Mouse (Mus musculus): Measurements from ENCODE around the gene Uba52. TPM values are rescaled to one million over a fixed set of nuclear protein-coding genes. Genes with fewer than 3 reads are reported as not detected.

The Uba52 gene
- total RNA-seq, 2 experiments from 2014 or later = 1,030 to 1,066 TPM

- no peak for DNase-seq
- intact Hi-C loops (cut with DNase I; ENCODE audit: low total_unique reads) = no loop called here
These were observed 1.2 kb downstream of the Uba52 start for GRCm38 (mm10) chr8:70509281-70509952.

DNA sequence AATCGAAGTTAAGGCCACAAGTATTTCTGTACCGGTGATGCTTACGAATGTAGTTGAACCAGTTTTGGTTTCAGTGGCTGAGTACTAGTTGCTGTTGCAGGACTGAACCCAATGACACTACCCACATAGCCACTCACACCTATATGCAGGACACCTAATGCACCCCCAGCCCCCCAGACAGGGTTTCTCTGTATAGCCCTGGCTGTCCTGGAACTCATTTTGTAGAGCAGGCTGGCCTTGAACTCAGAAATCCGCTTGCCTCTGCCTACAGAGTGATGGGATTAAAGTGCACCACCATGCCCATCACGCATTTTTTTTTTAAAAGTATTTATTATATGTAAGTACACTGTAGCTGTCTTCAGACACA is 3.6 kb downstream of the Uba52 start:
- DNase-seq = no peak
- intact Hi-C loops (cut with DNase I; ENCODE audit: low total_unique reads) = no loop called here

DNA sequence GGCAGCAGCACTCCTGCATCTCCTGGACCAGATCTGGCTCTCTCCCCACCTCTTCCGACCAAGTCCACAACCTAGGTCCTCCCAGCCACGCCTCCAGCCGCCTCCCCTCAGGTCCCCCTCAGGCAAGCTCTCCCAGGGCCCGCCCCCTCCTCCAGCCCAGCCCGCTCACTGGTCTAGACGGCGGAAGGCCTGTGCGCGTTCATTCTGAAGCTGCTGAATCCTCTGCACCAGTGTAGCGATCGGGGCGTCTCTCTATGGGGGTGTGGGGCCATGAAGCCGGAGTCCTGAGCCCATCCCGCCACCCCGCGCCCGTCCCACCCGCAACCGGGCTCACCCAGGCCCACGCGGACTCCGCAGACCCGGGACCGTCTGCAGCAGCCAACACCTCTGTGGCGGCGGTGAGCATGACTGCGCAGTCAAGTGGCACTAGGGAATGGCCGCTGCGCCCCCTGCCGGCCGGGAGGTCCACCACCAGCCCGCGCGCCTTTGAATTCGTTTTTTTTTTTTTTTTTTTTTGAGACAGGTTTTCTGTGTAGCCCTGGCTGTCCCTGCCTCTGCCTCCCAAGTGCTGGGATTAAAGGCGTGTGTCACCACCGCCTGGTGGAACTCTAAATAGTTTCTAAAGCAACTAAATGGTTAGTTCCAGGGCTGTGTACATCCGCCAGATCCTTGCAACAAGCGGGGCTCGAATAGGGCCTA is 4.1 kb downstream of the Uba52 start, which contains the start of gene Rex1bd:
TSS of gene Rex1bd (minus strand) at position 425 of the 699 bp plus-strand sequence.
- intact Hi-C loops (cut with DNase I; ENCODE audit: low total_unique reads) = no loop called here

DNA sequence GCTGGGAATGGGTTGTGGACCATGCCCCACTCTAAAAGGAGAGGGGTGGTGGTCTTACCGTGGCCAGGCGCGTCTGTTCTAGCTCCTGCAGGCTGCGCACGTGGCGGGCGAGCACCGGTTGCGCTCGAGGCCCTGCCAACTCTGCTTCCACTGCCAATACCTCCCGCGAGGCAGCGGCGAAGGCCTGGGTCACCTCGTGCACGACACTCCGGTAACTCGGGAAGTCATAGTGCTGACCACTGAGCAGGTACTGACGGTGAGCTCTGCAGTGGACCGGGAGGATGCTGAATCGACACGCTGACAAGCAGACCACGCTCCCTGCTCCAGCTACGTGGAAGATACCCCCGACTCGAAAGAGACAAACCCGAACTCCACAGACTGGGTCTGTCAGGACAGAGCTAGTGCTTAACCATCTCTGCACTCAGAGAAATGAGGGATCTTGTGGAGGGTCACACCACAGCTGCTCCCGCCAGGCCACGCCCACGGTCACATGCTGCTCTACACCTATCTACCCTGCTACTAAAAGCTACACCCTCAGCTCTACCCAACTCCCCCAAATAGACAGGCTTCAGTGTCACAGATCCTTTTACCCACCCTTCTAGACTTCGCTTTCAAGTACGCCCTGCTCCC is 4.8 kb downstream of the Uba52 start:
- intact Hi-C loops (cut with DNase I; ENCODE audit: low total_unique reads) = no loop called here
- DNase-seq = no peak

More for the DNA sequence above, 4.1 kb downstream of the Uba52 start, which contains the start of gene Rex1bd:
- peak; percentile 92 for DNase-seq

- intact Hi-C loops (cut with DNase I; ENCODE audit: low total_unique reads) = loop anchor here (5.0 kb wide), 1 partner anchor 173 kb away; no protein-coding TSS in a partner anchor
- peak; percentile 76 for DNase-seq
These were observed 5.8 kb downstream of the Uba52 start for GRCm38 (mm10) chr8:70504851-70505250.

GRCm38 (mm10) chr8:70504291-70504716 is 6.3 kb downstream of the Uba52 start:
- peak; percentile 82 for DNase-seq
- intact Hi-C loops (cut with DNase I; ENCODE audit: low total_unique reads) = loop anchor here (5.0 kb wide), 1 partner anchor 172 kb away; no protein-coding TSS in a partner anchor

DNA sequence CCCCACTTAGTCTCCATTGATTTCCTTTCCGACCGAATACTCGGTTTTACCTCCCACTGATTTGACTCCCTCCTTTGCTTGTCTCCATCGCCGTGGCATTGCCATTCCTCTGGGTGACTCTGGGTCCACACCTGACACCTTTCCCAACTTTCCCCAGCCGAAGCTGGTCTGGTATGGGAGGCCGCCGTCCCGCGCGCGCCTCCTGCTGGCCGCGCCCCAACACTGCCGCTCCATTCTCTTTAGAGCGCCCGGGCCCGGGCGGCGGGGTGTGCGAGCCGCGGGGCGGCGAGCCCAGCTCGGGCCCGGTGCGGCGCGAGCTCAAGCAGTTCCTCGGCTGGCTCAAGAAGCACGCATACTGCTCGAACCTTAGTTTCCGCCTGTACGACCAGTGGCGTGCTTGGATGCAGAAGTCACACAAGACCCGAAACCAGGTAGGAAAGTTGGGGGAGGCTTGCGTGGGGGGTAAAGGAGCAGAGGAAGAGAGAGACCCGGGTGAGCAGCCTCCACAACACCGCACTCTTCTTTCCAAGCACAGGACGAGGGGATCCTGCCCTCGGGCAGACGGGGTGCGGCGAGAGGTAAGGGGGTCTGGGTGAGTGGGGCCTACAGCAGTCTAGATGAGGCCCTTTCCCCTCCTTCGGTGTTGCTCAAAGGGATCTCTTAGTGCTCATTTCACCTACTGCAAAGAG is 7.4 kb downstream of the Uba52 start:
- DNase-seq = peak; percentile 82
- intact Hi-C loops (cut with DNase I; ENCODE audit: low total_unique reads) = loop anchor here (5.0 kb wide), 1 partner anchor 171 kb away; no protein-coding TSS in a partner anchor

- no peak for DNase-seq
These were observed 8.1 kb downstream of the Uba52 start for GRCm38 (mm10) chr8:70502540-70502939.

DNA sequence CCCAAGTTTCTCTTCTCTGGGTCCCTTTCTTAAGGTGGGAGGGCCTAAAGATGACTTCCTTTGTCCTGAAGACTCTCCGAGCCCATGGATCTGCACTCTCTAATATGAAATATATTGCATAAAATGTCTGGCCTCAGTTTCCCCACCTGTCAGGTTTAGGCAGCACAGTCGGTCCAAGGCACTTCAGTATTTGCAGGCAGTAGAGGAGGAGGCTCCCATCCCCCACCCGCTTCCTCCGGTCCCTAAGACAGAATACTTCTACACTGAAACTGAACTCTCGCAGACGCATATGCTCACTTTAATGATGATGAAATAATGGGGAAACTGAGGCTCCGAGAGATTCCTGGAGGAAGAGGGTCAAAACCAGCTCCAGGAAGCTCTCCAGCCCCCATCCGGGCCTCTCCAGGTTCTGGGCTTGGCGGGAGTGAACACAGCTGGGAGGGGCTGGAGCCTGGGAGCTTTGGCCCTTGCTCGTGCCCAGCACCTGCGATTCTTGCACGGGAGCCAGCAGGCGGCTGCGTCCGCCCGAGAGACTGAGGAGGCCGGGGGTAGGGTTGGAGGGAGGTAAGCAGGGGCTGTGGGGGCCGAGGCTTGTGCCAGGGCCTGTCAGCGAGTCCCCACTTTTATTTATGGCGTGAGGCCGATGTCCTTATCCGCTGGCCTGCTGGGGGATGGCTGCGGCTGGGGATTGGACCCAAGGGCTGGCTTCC is 8.6 kb downstream of the Uba52 start:
- DNase-seq = peak; percentile 77
- intact Hi-C loops (cut with DNase I; ENCODE audit: low total_unique reads) = loop anchor here (2.0 to 5.0 kb wide), 2 partner anchors 117 to 170 kb away; no protein-coding TSS in a partner anchor

More at GRCm38 (mm10) chr8:70502540-70502939, 8.1 kb downstream of the Uba52 start:
- intact Hi-C loops (cut with DNase I; ENCODE audit: low total_unique reads) = loop anchor here (5.0 kb wide), 1 partner anchor 170 kb away; no protein-coding TSS in a partner anchor

- DNase-seq = no peak
- intact Hi-C loops (cut with DNase I; ENCODE audit: low total_unique reads) = loop anchor here (2.0 to 5.0 kb wide), 2 partner anchors 116 to 168 kb away; no protein-coding TSS in a partner anchor
These were observed 10.0 kb downstream of the Uba52 start for GRCm38 (mm10) chr8:70500386-70501301.

DNA sequence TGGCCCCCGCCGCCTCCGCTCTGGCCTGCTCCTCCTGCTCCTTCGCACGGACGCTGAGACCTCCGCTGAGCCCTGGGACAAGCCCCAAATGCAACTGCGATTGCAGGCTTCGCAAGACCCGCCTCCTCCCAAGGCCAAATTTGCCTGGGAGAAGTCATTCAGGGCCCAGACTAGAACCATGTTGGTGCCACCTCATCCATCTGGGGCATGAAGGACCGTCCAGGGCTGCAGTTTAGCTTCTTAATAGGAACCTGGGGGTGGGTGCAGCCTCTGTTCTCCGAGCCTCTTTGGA is 14.9 kb downstream of the Uba52 start:
- intact Hi-C loops (cut with DNase I; ENCODE audit: low total_unique reads) = loop anchor here (10.0 kb wide), 1 partner anchor 51 kb away; no protein-coding TSS in a partner anchor
- no peak for DNase-seq

DNA sequence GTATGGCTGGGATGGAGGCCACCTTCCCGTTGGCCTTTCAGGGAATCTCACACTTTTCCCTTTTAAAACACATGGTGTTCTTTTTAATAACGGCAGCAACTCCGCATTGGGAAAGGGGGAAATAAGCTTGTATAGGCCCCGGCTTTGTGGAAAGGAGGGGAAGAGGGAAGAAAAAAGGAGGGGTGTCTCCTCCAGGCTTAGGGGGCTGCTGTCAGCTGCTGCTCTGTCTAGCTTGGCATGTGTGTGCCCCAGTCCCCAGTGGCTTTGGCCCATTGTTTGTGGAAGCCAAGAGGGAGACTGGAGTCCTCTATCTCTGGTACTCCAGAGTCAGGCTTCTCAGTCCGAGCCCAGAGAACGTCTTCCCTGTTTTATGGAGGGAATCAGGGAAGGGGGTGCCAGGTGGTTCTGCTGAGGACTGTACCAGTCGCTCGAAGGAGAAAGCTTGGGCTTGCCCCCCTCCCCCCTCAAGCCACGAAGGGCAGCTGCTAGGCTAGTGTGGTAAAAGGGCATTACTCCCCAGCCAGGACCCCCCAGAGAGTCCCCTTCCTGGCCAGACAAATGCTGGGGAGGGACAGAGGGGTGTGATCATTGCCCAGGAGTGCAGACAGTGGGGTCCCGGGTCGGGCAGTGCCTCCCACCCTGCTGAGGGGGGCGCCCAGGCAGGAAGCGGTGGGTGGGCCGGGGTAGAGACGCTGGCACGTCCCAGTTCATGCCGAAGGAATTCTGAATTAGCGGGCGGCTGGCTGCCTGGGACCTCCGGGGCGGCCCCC is 15.4 kb downstream of the Uba52 start:
- no peak for DNase-seq
- intact Hi-C loops (cut with DNase I; ENCODE audit: low total_unique reads) = loop anchor here (10.0 kb wide), 1 partner anchor 50 kb away; no protein-coding TSS in a partner anchor

- no peak for DNase-seq
These were observed 16.1 kb downstream of the Uba52 start for GRCm38 (mm10) chr8:70494416-70494945.

DNA sequence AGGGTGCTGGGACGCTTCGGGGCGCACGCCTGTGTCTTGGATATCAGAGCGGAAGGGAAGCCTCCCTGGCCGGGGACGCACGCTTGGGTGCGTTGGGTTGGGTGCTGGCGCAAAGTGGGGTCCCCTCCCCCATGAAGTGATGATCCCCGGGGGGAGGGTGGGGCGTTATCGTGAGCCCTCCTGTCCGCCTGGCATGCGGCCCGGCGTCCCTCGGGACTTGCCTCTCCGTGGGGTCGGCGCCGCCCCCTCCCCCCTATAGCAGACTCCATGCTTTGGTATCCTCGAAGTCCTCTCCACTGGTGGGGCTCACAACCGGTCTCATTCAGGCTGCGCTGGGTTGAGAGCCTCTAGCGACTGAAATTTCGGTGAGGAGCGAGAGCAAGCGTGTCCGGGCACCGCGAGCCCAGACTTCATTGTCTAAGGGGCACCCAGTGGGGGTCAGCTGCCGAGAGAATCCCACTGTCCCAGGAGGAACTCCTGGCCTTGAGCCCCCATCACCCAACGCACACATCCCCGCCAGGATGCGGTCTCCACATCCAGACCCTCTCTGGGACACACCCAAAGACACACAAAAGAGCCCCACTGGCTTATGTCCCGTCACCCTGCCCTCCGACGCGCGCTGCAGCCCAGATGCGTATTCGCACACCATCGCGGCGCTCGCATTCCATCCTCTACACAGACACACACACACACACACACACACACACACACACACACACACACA is 16.7 kb downstream of the Uba52 start:
- intact Hi-C loops (cut with DNase I; ENCODE audit: low total_unique reads) = loop anchor here (10.0 kb wide), 1 partner anchor 49 kb away; no protein-coding TSS in a partner anchor

More at GRCm38 (mm10) chr8:70494416-70494945, 16.1 kb downstream of the Uba52 start:
- intact Hi-C loops (cut with DNase I; ENCODE audit: low total_unique reads) = loop anchor here (10.0 kb wide), 1 partner anchor 50 kb away; no protein-coding TSS in a partner anchor

DNA sequence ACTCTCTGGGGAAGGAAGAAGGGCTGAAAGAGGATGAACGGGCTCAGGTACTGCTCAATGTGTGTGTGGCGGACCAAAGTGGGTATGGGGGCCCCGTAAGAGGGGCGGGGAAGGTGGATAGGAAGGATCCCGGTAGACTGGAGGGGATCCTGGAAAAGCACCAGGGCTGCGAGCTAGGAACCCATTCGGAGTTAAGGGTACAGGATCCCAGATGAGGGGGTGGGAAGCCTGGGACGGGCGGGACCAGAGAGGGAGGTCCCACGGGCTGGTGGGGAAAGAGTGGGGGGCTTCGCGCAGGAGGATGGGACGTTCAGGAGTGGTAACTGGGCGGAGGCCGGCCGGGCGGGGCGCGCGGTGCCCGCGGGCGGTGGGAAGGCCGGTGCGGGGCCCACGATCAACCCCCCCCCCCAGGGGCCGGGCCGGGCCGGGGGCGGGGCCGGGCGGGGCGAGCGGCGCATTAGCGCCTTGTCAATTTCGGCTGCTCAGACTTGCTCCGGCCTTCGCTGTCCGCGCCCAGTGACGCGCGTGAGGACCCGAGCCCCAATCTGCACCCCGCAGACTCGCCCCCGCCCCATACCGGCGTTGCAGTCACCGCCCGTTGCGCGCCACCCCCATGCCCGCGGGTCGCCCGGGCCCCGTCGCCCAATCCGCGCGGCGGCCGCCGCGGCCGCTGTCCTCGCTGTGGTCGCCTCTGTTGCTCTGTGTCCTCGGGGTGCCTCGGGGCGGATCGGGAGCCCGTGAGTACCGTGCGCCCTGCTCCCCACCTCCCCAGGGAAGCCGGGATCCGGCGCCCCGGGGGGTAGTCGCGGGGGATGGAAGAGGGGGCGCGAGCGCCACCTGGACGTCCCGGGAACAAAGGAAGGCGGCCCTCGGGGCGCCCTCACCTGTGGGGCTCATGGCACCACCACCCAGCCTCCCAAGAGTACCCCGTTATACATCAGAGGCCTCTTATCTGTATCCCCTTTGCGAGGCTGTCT is 17.6 kb downstream of the Uba52 start, which contains the start of gene Crlf1:
TSS of gene Crlf1 (plus strand) at position 495 of the 977 bp plus-strand sequence.
- DNase-seq = no peak
- intact Hi-C loops (cut with DNase I; ENCODE audit: low total_unique reads) = loop anchor here (10.0 kb wide), 1 partner anchor 48 kb away; no protein-coding TSS in a partner anchor

More for the DNA sequence above, 16.7 kb downstream of the Uba52 start:
- no peak for DNase-seq

All from gastrocnemius, postnatal 14 days (tissue).